Mouse (Mus musculus) G1E-ER4 (cell line): ENCODE results near the gene Rps10. TPM values are rescaled to one million over a fixed set of nuclear protein-coding genes. Genes with fewer than 3 reads are reported as not detected.
A peak's percentile ranks its signal among the peaks of the same experiment; 100 is the strongest.

Source experiments
- GATA1 ChIP-seq: IDR thresholded peaks from one replicate; pipeline ENCODE4 v1.8.0; 2012; ENCODE audit warnings: low read length, inconsistent platforms
- polyA plus RNA-seq: library from polyadenylated mRNA; stranded (reverse); fragments of >175 nt; gene quantifications from 2 replicates; pipeline ENCODE4 v1.2.3, GENCODE M21; 2012

The Rps10 gene
- polyA plus RNA-seq, 1 experiment = 3,446 TPM

DNA sequence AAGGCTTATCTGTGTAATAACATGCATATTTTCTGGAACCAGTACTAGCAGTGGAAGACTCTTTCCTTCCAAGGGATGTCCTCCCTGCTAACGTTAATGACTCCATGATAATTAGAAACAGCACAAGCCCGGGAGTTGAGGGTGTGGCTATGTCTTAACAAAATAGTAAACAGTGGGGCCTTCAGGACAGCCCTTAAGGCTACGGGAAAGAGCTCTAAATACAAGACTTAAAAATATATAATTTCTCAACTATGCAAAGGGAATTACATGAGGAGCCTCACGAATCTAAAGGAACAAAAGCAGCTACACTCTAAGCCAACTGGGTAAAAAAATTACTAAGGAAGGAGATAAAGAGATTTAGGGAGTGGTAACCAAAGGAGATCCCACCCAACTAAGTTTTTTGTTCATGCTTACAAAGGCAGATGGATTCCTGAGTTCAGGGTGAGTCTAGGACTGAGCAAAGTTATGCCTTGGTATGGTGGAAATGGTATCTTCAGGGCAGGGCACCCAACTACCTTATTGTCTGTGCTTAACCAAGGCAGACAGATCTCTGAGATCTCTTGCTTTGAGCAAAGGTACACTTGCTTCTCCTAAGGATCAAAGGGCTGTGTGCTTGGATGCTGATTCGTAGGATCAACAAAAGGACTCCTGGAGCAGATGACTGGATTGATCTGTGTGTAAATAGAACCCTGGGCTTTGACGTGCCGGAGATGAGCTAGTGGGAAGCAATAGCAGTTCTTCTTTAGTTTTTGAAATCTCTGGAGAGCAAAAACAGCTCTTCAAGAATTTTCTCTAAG lies 10.8 kb downstream of the Rps10 start:
- no peak for TF ChIP-seq GATA1

DNA sequence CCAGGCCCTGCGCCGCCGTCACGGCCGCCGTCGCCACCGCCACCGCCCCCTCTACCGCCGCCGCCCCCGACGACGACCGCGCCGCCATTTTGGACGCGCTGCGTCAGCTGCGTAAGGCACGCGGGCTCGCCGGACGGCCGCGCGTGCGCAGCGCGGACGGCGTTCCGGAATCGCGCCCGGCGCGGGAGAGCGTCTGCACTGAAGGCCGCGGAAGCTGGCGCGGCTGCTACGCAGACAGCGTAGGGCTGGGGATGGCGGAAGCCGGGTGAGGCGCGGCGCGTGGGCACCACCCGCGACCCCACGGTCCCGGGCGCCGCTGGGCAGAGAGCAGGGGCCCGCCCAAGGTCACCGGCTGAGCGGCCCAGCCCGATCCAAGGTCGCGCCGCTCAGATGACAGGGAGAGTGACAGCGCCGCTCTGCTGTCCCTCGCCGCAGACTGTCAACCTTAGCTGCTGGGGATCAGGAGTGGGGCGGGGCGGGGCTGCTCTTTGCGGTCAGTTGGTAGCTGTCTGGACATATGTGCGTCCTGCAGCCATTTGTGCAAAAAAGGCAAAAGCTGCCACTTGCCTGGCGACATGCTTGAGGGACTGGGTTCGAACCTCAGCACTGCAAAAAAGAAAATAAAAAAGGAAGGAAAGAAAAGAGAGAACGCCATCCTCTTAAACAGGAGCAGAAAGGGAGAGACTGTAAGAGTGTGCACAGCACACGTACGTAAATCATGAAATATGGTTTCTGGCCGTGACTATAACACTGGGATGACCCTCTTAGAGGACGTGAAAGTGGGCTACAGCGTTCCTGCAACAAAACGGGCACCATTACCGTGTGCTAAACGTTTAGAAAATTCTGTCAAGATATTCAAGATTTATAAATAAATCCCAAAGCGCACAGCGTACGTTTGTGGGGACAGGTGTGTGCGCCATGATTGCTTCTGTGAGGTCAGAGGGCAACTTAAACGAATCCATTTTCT lies 12.8 kb downstream of the Rps10 start, which contains the start of gene Nudt3:
Gene Nudt3 (minus strand): TSS at position 136 of the 967 bp plus-strand sequence.
- no peak for TF ChIP-seq GATA1

DNA sequence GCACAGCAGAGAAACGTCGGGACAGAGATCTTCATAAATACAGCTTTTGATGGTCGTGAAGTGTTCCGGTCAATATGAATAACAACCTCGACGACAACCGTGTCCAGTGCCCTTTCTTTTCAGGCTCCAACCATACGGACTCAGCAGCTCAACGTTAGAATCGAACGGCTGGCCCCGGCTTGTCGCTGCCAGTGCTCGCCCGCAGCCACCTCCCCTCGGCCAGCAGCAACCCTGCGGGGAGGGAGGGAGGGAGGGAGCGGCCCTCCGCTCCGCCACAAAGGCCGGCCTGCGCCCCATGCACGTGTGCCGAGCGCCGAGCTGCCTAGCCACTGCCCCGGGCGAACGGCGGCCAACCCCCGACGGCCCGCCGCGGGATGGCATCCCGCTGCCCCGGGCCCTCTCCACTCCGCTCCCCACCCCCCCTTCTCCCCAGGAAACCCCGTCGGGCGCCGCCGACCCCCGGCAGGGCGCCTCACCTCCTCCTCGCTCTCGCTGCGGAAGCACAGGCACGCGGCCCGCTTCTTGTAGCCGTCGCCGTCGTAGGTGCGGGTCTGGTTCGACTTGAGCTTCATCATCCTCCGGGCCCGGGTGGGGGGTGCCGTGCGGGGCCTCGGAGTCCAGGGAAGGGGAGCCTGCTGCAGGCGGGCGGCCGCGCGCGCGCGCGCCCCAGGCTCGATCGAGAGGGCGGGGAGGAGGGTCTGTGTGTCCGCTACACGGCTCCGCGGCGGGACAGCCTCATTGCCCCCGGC lies 13.7 kb downstream of the Rps10 start:
- no peak for TF ChIP-seq GATA1

DNA sequence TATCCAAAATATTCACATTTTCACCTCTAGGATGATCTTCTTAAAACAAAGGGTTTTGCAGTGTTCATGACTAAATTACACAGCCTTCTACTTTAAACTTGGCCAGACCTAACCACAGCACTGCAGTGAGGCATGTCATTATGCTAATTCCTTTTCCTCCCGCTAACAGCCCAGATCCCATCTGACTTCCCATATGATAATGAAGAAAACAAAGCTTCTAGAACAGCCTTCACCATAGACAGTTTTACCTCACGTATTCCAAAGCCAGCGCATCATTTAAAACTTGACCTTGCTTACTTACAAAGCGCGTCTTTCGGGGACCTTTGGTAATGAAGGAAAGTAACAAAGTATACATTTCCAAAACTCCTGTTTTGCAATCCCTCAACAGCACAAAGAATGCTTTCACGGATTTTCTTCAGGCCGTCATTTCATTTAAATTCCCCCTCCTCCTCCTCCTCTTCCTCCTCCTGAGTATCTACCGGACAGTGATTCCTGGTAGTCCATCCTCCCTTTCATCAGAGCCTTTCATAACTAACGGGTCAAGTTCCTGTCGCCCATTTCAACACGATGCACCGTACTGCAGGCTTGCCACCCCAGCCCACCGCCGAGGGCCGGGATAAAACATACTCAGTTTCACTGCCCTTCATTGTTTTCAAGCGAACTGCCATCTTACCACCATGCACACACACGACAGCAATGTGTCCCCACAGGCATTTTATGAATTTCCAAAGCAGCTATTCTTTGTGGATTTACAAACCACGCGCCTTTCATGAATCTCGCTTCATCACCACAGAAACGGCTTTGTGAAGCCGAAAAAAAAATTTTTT lies 14.6 kb downstream of the Rps10 start:
- TF ChIP-seq GATA1 = no peak

DNA sequence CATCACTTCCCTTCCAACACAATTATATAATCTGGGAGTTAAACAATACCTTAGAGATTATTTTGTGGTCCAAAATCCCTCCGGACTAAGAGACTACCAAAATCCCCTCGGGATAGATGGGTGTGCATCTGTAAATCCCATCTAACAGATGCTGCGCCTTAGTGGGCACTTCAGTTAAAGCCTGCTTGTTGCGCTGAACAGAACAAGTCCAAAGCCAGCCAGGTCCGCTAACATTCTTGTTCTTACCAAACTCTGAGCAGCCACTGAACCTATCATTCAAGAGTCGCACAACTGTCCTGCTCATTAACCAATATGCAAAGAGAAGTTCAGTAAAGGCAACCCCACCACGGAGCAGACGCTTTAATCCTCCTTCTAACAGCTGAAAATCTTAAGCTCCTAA lies 15.3 kb downstream of the Rps10 start:
- TF ChIP-seq GATA1 = no peak

DNA sequence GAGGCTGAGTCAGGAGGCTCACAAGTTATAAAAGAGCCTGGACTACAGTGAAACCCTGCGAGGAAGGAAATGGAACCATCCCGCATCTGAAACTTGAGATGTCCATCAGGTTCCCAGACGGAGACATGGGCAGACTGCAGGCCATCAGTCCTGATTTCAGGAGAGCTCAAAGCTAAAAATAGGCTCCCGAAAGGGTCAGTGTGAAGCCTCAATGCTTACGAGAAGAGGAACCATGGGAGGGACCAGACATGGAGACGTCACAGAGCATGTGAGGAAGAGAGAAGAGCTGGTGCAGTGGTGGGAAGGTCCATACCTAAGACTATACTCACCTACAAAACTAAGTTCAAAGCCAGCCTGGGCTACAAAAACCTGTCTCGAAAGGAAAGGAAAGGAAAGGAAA lies 21.1 kb downstream of the Rps10 start:
- TF ChIP-seq GATA1 = no peak

DNA sequence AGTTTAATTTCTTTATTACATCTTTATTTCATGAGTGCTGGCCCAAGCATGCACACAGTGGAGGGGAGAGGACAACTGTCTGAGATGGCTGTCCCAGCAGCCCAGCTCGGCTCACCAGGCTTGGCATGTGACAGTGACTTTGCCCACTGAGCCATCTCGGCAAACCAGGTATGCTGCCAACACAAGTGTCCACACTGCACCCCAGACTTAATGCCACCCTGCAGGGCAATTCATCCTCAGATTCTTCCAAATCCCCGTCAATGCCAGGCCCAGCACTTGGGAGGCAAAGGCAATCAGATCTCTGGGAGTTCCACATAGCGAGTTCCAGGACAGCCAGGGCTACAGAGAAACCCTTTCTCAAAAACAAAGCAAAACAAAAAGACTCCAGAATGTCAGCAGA lies 23.5 kb downstream of the Rps10 start:
- TF ChIP-seq GATA1 = no peak

DNA sequence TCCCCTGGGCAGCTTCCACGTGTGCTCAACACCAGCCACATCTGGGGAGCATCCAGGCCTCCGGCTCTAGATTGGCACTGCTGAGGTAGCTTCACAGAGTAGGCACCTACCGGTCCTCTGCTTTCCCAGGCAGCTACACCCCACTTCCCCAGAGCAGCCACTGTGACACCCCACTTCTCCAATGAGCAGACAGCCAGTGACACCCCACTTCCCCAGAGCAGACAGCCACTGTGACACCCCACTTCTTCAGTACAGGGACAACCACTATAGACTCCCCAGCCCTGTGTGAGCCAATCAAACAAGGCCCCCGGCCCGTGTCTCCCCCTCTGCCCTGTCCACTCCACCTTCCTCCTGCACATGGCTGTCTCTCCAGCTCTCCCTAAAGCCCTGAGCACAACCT lies 24.5 kb downstream of the Rps10 start:
- no peak for TF ChIP-seq GATA1

DNA sequence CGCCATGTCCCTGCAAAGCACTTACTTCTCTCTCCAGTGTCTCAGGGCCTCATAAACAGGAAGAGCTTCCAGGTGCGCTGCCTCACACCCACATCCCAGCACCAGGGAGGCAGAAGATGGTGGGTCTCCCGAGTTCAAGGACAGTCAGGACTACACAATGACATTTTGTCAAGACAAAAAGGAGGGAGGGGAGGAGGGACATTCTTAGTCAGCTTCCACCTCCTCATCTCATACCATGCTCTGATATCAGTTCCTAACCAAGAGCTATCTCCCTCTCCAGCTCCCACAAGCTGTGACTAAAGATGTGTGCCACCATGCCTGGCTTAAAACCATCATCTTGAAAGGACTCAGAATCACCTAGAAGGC lies 25.0 kb downstream of the Rps10 start:
- no peak for TF ChIP-seq GATA1

DNA sequence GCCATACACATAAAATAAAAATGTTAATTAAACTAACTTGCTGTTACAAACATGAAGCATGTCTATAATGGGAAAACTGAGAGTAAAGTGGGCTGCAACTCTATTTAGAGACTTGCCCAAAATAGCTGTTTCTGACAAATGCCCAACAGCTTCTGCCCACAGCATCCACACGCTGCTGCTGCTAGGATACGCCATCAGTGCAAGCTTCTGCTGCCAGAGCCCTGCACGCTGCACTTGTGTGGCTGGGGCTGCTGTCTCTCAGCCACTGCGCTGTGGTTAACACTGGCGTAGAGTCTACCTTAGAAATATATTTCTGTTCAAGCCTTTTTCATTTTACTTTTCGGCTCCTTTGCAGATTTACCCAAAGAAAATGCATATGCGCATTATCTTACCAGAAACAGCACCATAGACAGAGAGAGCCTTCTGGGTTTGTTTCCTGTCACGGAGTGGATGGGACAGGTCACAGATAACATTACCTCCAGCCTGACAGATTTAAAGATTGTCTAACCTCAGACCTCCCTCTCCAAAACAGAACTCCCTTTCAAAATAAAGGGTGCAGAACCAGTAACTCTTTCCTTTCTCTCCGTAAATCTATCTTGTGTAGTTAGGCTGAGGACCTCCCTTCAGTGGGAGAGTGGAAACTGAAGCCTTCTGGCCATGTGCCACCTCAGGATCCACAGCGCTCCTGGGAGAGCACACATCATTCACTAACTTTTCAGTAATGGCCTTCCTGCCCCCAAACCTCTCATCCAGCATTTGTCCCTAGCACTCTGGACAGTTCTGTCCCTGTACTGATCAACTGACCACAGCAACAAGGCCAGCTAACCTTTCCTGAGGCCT lies 25.6 kb downstream of the Rps10 start:
- peak; percentile 47 for TF ChIP-seq GATA1

DNA sequence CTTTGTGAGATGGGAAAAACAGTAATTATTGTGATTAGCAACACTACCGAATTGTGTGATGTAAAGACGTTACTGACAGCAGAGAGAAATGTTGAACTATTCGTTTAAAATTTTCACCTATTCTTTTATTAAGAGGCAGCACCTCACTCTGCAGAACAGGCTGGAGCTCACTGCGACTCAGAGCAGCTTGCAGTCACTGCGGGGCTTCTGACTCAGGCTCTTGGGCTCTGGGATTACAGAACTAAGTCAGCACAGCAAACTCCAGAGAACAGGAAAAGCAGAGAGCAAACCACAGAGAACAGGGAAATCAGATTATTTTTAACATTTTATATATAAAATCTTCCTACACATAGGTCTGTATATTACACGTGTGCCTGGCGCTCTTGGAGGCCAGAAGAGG lies 26.9 kb downstream of the Rps10 start:
- no peak for TF ChIP-seq GATA1

DNA sequence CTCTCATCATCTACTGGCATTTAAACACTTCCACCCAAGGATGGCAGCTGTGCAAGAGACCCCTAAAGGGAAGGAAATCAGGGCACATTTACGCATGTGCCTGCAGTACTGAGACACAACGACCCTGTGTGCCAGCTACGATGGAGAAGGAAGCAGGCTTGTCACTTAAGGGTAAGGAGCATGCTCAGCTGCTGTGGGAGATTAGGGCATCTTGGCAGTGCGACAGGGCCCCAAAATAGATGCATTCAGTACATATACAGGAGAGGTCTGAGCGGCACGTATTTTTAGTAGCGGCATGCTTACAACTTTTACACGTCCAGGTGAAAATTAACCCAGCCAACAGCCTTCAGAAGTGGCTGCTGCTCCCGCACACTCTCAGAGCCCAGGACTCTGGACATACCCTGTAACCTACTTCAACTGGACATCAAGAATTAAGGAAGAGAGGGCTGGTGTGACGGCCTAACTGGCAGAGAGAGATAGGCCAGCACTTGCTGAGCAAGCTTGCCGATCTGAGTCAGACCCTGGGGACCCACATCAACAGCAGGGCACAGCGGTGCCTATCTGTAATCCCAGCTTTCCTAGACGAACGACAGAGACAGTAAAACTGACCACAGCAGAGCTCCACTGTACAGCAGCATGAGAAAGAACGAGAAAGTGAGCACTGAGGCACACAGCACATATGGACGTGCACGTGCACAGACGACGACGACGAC lies 32.8 kb downstream of the Rps10 start:
- TF ChIP-seq GATA1 = no peak

DNA sequence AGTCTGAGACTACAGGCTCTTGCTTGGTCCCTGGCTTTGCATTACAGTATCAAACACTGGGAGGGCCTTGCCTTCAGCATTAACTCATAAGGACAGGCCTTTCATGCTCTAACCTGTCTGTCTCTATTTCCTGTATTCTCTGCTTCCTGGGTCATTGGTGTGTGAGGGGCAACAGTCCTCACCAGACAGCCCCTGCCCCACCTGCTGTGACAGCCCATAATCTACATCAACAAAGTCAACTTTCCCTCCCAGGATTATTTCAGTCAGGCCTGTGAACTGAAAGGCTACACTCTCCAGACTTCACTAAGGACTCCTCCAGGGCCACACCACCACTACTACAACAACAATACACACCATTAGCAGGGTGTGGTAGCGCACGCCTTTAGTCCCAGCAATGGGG lies 33.4 kb downstream of the Rps10 start:
- TF ChIP-seq GATA1 = no peak
